21 mouse cellular contexts compared by ENCODE assay signal in the genomic region with DNA sequence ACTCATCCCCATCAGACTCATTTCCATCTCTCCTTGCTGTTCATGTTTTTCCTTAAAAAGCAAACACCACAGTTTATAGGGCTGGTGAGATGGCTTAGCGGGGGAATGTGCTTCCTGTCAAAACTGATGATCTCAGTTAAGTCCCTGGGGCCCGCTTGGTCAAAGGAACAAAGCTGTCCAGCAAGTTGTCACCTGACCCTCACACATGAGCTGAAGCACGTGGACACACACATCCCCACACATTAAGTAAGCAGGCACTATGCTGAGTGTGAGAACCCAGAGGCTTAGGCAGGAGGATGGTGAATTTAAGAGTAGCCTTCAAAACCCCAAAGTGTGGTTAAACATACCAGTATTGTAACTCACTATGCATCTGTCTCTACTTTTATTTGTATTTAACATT. TPM values are rescaled to one million over a fixed set of nuclear protein-coding genes. Genes with fewer than 3 reads are reported as not detected.
DNase-seq lines count a peak whose midpoint lies in the region; ATAC-seq and TF ChIP-seq lines count a peak whose summit lies in the region.
"Had no signal": no experiment of that assay in that cellular context is flagged by ENCODE, and none has a peak within 500 bp of the region (broad histone marks: within the 10 kb centered on the region; RNA-seq: fewer than 3 reads in every experiment).

No protein-coding gene starts in this region.

- H3K4me2 ChIP-seq in embryonic facial prominence, embryonic 14.5 days (ENCODE audit: low read depth, low read length): no peak overlapping the region
- H3K4me2 ChIP-seq in liver, embryonic 11.5 days: no peak overlapping the region
- H3K4me2 ChIP-seq: embryonic facial prominence, embryonic 12.5 days; forebrain, embryonic 13.5 days; hindbrain, embryonic 15.5 days had no signal

- 47% methylated on average over 3 of the region's 3 CpGs for WGBS in embryonic facial prominence, embryonic 14.5 days
- 48% methylated on average over 3 of the region's 3 CpGs for WGBS in embryonic facial prominence, embryonic 10.5 days
- WGBS in liver, embryonic 11.5 days: 69% methylated on average over 3 of the region's 3 CpGs

- H3K79me2 ChIP-seq in C2C12 (ENCODE audit: control insufficient read depth, insufficient read depth): no peaks in the 10 kb centered on the region

- H3K4me1 ChIP-seq in embryonic facial prominence, embryonic 14.5 days (ENCODE audit: control insufficient read depth, insufficient read depth, low read length): no peaks in the 10 kb centered on the region
- H3K4me1 ChIP-seq in embryonic facial prominence, embryonic 10.5 days: peaks cover 4% of the 10 kb centered on the region
- H3K4me1 ChIP-seq in liver, embryonic 11.5 days (replicated peaks; ENCODE audit: control insufficient read depth, insufficient read depth, low read length): no peaks in the 10 kb centered on the region
- H3K4me1 ChIP-seq: embryonic facial prominence, embryonic 12.5 days; forebrain, embryonic 13.5 days; hindbrain, embryonic 10.5 days; hindbrain, embryonic 15.5 days had no signal

- no peaks in the 10 kb centered on the region for H3K27me3 ChIP-seq in embryonic facial prominence, embryonic 14.5 days (replicated peaks; ENCODE audit: control insufficient read depth, insufficient read depth, low read length)
- no peaks in the 10 kb centered on the region for H3K27me3 ChIP-seq in embryonic facial prominence, embryonic 10.5 days (replicated peaks; ENCODE audit: low read depth, poor library complexity, severe bottlenecking)
- no peaks in the 10 kb centered on the region for H3K27me3 ChIP-seq in C2C12 (ENCODE audit: control insufficient read depth, insufficient read depth, insufficient read length)
- no peaks in the 10 kb centered on the region for H3K27me3 ChIP-seq in liver, embryonic 11.5 days (replicated peaks; ENCODE audit: control insufficient read depth, insufficient read depth, low read length)
- H3K27me3 ChIP-seq: embryonic facial prominence, embryonic 12.5 days; forebrain, embryonic 13.5 days; hindbrain, embryonic 15.5 days had no signal

- no peak for ATAC-seq in embryonic facial prominence, embryonic 14.5 days (ENCODE audit: low read depth)
- ATAC-seq in liver, embryonic 11.5 days (replicated peaks; ENCODE audit: low FRiP score): no peak
- ATAC-seq: forebrain, embryonic 13.5 days; forebrain, postnatal 0 days; intestine, embryonic 16.5 days had no signal

- no peak overlapping the region for H3K27ac ChIP-seq in embryonic facial prominence, embryonic 14.5 days (replicated peaks; ENCODE audit: low read depth, low read length)
- H3K27ac ChIP-seq in embryonic facial prominence, embryonic 10.5 days (replicated peaks): no peak overlapping the region
- H3K27ac ChIP-seq in liver, embryonic 11.5 days (ENCODE audit: low read depth, low read length): no peak overlapping the region
- H3K27ac ChIP-seq: embryonic facial prominence, embryonic 12.5 days; forebrain, embryonic 13.5 days; gastrocnemius, adult 2 months; heart, embryonic 10.5 days; hindbrain, embryonic 10.5 days; hindbrain, embryonic 15.5 days had no signal

- no peak for TF ChIP-seq CTCF in C2C12 (IDR thresholded peaks at IDR 0.05; ENCODE audit: control insufficient read depth, insufficient read depth, insufficient read length)

- no peak overlapping the region for H3K4me3 ChIP-seq in embryonic facial prominence, embryonic 14.5 days (ENCODE audit: low read depth, low read length)
- no peak overlapping the region for H3K4me3 ChIP-seq in embryonic facial prominence, embryonic 10.5 days
- H3K4me3 ChIP-seq in C2C12 (ENCODE audit: insufficient read depth, poor library complexity, severe bottlenecking): no peak overlapping the region
- no peak overlapping the region for H3K4me3 ChIP-seq in liver, embryonic 11.5 days (ENCODE audit: low read depth, low read length)
- H3K4me3 ChIP-seq: embryonic facial prominence, embryonic 12.5 days; forebrain, embryonic 13.5 days; gastrocnemius, adult 2 months; heart, embryonic 10.5 days; hindbrain, embryonic 10.5 days; hindbrain, embryonic 15.5 days had no signal

- DNase-seq in embryonic facial prominence, embryonic 14.5 days (ENCODE audit: low spot score): peak; percentile 22
- DNase-seq in embryonic facial prominence, embryonic 10.5 days (ENCODE audit: low spot score): no peak
- DNase-seq in embryo, embryonic 10.5 days (ENCODE audit: low spot score): peak; percentile 6
- no peak for DNase-seq in liver, embryonic 11.5 days (ENCODE audit: low spot score)
- DNase-seq in frontal cortex, postnatal 10 days (ENCODE audit: low spot score in 2 of 2): no peak
- DNase-seq in cerebellum, adult 9-10 months: no peak
- DNase-seq: adrenal gland, postnatal 10 days; cerebellum, adult 18-20 months; cerebellum, postnatal 10 days; forebrain, postnatal 0 days; gastrocnemius, adult 2 months; gastrocnemius, postnatal 25 days; kidney, adult 2 months had no signal

- no peak overlapping the region for H3K9ac ChIP-seq in embryonic facial prominence, embryonic 14.5 days (ENCODE audit: low read depth, low read length)
- no peak overlapping the region for H3K9ac ChIP-seq in liver, embryonic 11.5 days (ENCODE audit: low read depth, low read length)
- H3K9ac ChIP-seq: embryonic facial prominence, embryonic 12.5 days; forebrain, embryonic 13.5 days; forebrain, postnatal 0 days; hindbrain, embryonic 15.5 days had no signal

- H3K79me3 ChIP-seq in C2C12 (ENCODE audit: low read depth): no peaks in the 10 kb centered on the region

- H3K9me3 ChIP-seq in embryonic facial prominence, embryonic 14.5 days (ENCODE audit: control insufficient read depth, low read length): no peaks in the 10 kb centered on the region
- H3K9me3 ChIP-seq in embryonic facial prominence, embryonic 10.5 days: no peaks in the 10 kb centered on the region
- no peaks in the 10 kb centered on the region for H3K9me3 ChIP-seq in liver, embryonic 11.5 days (ENCODE audit: control insufficient read depth, low read length)
- H3K9me3 ChIP-seq: embryonic facial prominence, embryonic 12.5 days; G1E; heart, embryonic 10.5 days; hindbrain, embryonic 15.5 days had no signal

- no peak overlapping the region for H3ac ChIP-seq in C2C12 (ENCODE audit: control insufficient read depth, insufficient read length, low read depth)

- no peaks in the 10 kb centered on the region for H3K36me3 ChIP-seq in embryonic facial prominence, embryonic 14.5 days (ENCODE audit: control insufficient read depth, insufficient read depth, low read length)
- H3K36me3 ChIP-seq in embryonic facial prominence, embryonic 10.5 days (replicated peaks): no peaks in the 10 kb centered on the region
- no peaks in the 10 kb centered on the region for H3K36me3 ChIP-seq in C2C12 (ENCODE audit: control insufficient read depth, insufficient read depth)
- no peaks in the 10 kb centered on the region for H3K36me3 ChIP-seq in liver, embryonic 11.5 days (ENCODE audit: control insufficient read depth, insufficient read depth, low read length)
- H3K36me3 ChIP-seq: embryonic facial prominence, embryonic 12.5 days; G1E; heart, embryonic 10.5 days; hindbrain, embryonic 10.5 days; hindbrain, embryonic 15.5 days had no signal

TF ChIP-seq in C2C12, 6 proteins besides CTCF, POLR2A, EP300 and RAD21:
- TF ChIP-seq MAX (IDR thresholded peaks at IDR 0.05) (no peak), USF1 (IDR thresholded peaks at IDR 0.05; ENCODE audit: low read depth) (peak; percentile 29), MYOD1 (IDR thresholded peaks at IDR 0.05; ENCODE audit: control insufficient read depth, insufficient read length, low read depth) (no peak)

RNA-seq across cellular contexts. Expression of a gene that starts 14.6 kb away (rescaled TPM):
- 17.3 and 19.9 TPM in 2 replicates for polyA plus RNA-seq in embryonic facial prominence, embryonic 14.5 days (2014; fragmentation: Nextera tagmentation; extraction: Ambion mirVana)
- 7.5 and 9.5 TPM in 2 replicates for polyA plus RNA-seq in embryonic facial prominence, embryonic 10.5 days (2016; fragmentation: Nextera tagmentation; extraction: Ambion mirVana)
- 11.6 TPM for polyA plus RNA-seq in C2C12 (2012; fragmentation: generic; extraction: Trizol)
- 10.6 and 10.7 TPM in 2 replicates for polyA plus RNA-seq in liver, embryonic 11.5 days (2014; fragmentation: Nextera tagmentation; extraction: Ambion mirVana)

Comparison
In these comparisons a context has a peak if more than half of its experiments do, and no peak if none do; other contexts are left out.
1. DNase-seq: peak in embryonic facial prominence, embryonic 14.5 days (single experiment) and embryo, embryonic 10.5 days (single experiment); none in embryonic facial prominence, embryonic 10.5 days (single experiment), liver, embryonic 11.5 days (single experiment), frontal cortex, postnatal 10 days (0 of 2) and cerebellum, adult 9-10 months (single experiment).